Mouse (Mus musculus) lung, embryonic 14.5 days (tissue): ENCODE data around the gene Mast2. TPM values are rescaled to one million over a fixed set of nuclear protein-coding genes. Genes with fewer than 3 reads are reported as not detected.

Experiments
- ATAC-seq: fragments of 200-750 bp; cut with Nextera tagmentation; 2 replicates; pipeline ENCODE4 v1.8.0; 2017; ENCODE audit warnings: mild to moderate bottlenecking, moderate TSS enrichment, moderate library complexity; ENCODE audit not compliant: insufficient read depth
- DNase-seq: peaks from one replicate; pipeline ENCODE4 v3.0.0-alpha.2; 2015
- H3K27ac ChIP-seq: fragments of 300-500 bp; sonication (generic); 2 replicates; pipeline ENCODE4 v1.5.1; 2014; ENCODE audit warnings: low read depth, mild to moderate bottlenecking, moderate library complexity
- H3K27me3 ChIP-seq: fragments of 300-500 bp; sonication (generic); 2 replicates; pipeline ENCODE4 v1.6.1; 2014; ENCODE audit warnings: low read length, control low read depth; ENCODE audit not compliant: insufficient read depth
- H3K36me3 ChIP-seq: fragments of 300-500 bp; sonication (generic); 2 replicates; pipeline ENCODE4 v1.6.1; 2014; ENCODE audit warnings: control low read depth; ENCODE audit not compliant: insufficient read depth
- H3K4me1 ChIP-seq: fragments of 300-500 bp; sonication (generic); 2 replicates; pipeline ENCODE4 v1.6.1; 2014; ENCODE audit warnings: antibody characterized with exemption, control low read depth; ENCODE audit not compliant: insufficient read depth
- H3K4me2 ChIP-seq: fragments of 300-500 bp; sonication (generic); 2 replicates; pipeline ENCODE4 v1.6.1; 2014; ENCODE audit warnings: mild to moderate bottlenecking
- H3K4me3 ChIP-seq: fragments of 300-500 bp; sonication (generic); 2 replicates; pipeline ENCODE4 v1.5.1; 2014; ENCODE audit warnings: low read depth, low read length
- H3K9ac ChIP-seq: fragments of 300-500 bp; sonication (generic); 2 replicates; pipeline ENCODE4 v1.6.1; 2014
- H3K9me3 ChIP-seq: fragments of 300-500 bp; sonication (generic); 2 replicates; pipeline ENCODE4 v1.6.1; 2016; ENCODE audit warnings: low read depth, low read length, control low read depth
- CTCF ChIP-seq: IDR thresholded peaks from 2 replicates; pipeline ENCODE4 v1.5.1; 2016; ENCODE audit warnings: antibody characterized with exemption, low read depth
- WGBS: fragments of 180-500 bp; shearing (Covaris S2); extraction: QIAGEN DNeasy Blood & Tissue Kit; methylation state at CpG from one replicate; pipeline ENCODE4 v1.1.7; 2014; 5-methylcytosine and 5-hydroxymethylcytosine counted together
- polyA plus RNA-seq: library from polyadenylated mRNA; unstranded; fragments of >200 nt; fragmentation: Nextera tagmentation; extraction: Ambion mirVana; gene quantifications from 2 replicates; pipeline ENCODE4 v1.2.1, GENCODE M21; 2014

The Mast2 gene
- polyA plus RNA-seq = 33.6 and 37.3 TPM in 2 replicates

- WGBS = under 1% methylated on average over 60 of the region's 68 CpGs
Observed at GRCm38 (mm10) chr4:116464126-116464981, at the start of gene Mast2. TSS of gene Mast2 (minus strand) at chr4:116464183.

GRCm38 (mm10) chr4:116507425-116508218 lies 43.6 kb upstream of the Mast2 start, which contains the start of gene Ipp:
TSS of gene Ipp (plus strand) at chr4:116507549.
- Histone ChIP-seq H3K9ac (peak within 1 kb of the TSS; percentile 75), H3K27ac (peak within 1 kb of the TSS; percentile 89), H3K4me1 (peaks cover 5% of the 10 kb centered on the region; the same call in 1 of the 2 replicates), H3K36me3 (no peaks in the 10 kb centered on the region), H3K4me2 (peak within 1 kb of the TSS; percentile 65), H3K27me3 (no peaks in the 10 kb centered on the region), H3K4me3 (peak within 1 kb of the TSS; percentile 53), H3K9me3 (no peaks in the 10 kb centered on the region)
- under 1% methylated on average over 55 of the region's 55 CpGs for WGBS
- peak; percentile 45 for TF ChIP-seq CTCF
- peak; percentile 96 for DNase-seq
- ATAC-seq = peak; percentile 98

More at GRCm38 (mm10) chr4:116464126-116464981, at the start of gene Mast2:
- Histone ChIP-seq H3K4me2 (peak within 1 kb of the TSS; percentile 75), H3K9me3 (no peaks in the 10 kb centered on the region), H3K27ac (peak within 1 kb of the TSS; percentile 90), H3K27me3 (no peaks in the 10 kb centered on the region), H3K36me3 (no peaks in the 10 kb centered on the region), H3K9ac (peak within 1 kb of the TSS; percentile 94), H3K4me1 (no peaks in the 10 kb centered on the region), H3K4me3 (peak within 1 kb of the TSS; percentile 97)
- DNase-seq (peak; percentile 97), ATAC-seq (peak; percentile 91)
- no peak for TF ChIP-seq CTCF

DNA sequence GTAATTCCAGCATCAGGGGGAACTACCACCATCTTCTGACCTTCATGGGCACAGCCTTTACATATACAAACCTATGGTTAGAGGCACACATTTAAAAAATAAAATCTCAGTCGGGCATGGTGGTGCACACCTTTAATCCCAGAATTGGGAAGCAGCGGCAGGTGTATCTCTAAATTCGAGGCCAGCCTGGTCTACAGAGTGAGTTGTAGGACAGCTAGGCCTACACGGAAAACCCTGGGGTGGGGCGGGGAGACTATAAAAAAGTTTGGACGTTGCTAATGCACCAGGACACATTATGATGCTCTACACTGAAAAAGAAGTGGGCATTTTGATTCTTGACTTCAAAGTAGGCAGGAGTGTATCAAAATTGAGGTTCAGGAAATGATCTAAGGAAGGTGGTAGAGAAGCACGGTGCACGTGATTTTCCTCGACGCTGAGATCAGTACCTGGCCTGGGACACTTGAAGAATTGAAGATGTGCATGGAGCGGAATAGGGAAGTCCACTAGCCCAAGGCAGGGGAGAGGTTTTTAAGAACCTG lies 43.0 kb upstream of the Mast2 start:
- peak overlapping the region; percentile 65 for H3K4me2 ChIP-seq
- WGBS = 20% methylated on average over 11 of the region's 11 CpGs
- peak overlapping the region; percentile 75 for H3K9ac ChIP-seq
- H3K27ac ChIP-seq = no peak overlapping the region
- DNase-seq = no peak
- no peaks in the 10 kb centered on the region for H3K9me3 ChIP-seq
- H3K27me3 ChIP-seq = no peaks in the 10 kb centered on the region
- peaks cover 5% of the 10 kb centered on the region; the same call in 1 of the 2 replicates for H3K4me1 ChIP-seq
- peak overlapping the region; percentile 53 for H3K4me3 ChIP-seq
- ATAC-seq = peak; percentile 32
- no peaks in the 10 kb centered on the region for H3K36me3 ChIP-seq
- no peak for TF ChIP-seq CTCF

- H3K27me3 ChIP-seq = no peaks in the 10 kb centered on the region
- no peak overlapping the region for H3K4me2 ChIP-seq
- no peaks in the 10 kb centered on the region for H3K36me3 ChIP-seq
- no peak overlapping the region for H3K27ac ChIP-seq
- WGBS = 69% methylated on average over 3 of the region's 3 CpGs
- TF ChIP-seq CTCF = no peak
- no peak overlapping the region for H3K4me3 ChIP-seq
- no peaks in the 10 kb centered on the region for H3K4me1 ChIP-seq
- no peak overlapping the region for H3K9ac ChIP-seq
- no peaks in the 10 kb centered on the region for H3K9me3 ChIP-seq
- ATAC-seq (no peak), DNase-seq (no peak)
Observed at GRCm38 (mm10) chr4:116499978-116500377, 36.0 kb upstream of the Mast2 start.

- peak; percentile 5 for DNase-seq
- Histone ChIP-seq H3K36me3 (no peaks in the 10 kb centered on the region), H3K9me3 (no peaks in the 10 kb centered on the region; the same call in 1 of the 2 replicates), H3K27ac (no peak overlapping the region), H3K4me3 (no peak overlapping the region), H3K27me3 (no peaks in the 10 kb centered on the region), H3K9ac (no peak overlapping the region), H3K4me1 (peaks cover 17% of the 10 kb centered on the region), H3K4me2 (no peak overlapping the region)
- WGBS = 72% methylated on average over 5 of the region's 5 CpGs
- TF ChIP-seq CTCF = no peak
- ATAC-seq = no peak
Observed at GRCm38 (mm10) chr4:116493646-116494045, 29.7 kb upstream of the Mast2 start.

- Histone ChIP-seq H3K9ac (no peak overlapping the region), H3K4me3 (no peak overlapping the region), H3K4me2 (peak overlapping the region; percentile 31; the same call in 1 of the 2 replicates), H3K9me3 (no peaks in the 10 kb centered on the region; the same call in 1 of the 2 replicates), H3K27ac (peak overlapping the region; percentile 86), H3K4me1 (peaks cover 17% of the 10 kb centered on the region), H3K27me3 (no peaks in the 10 kb centered on the region), H3K36me3 (no peaks in the 10 kb centered on the region)
- ATAC-seq (peak; percentile 35), DNase-seq (peak; percentile 76)
- 31% methylated on average over 4 of the region's 4 CpGs for WGBS
- no peak for TF ChIP-seq CTCF
Observed at GRCm38 (mm10) chr4:116492460-116492859, 28.5 kb upstream of the Mast2 start.
